Mouse (Mus musculus) retina, postnatal 7 days (tissue): ENCODE data around the gene Dyrk1a.

Source experiments
- DNase-seq: peaks from one replicate; pipeline ENCODE4 v3.0.0-alpha.2; 2012; ENCODE audit warnings: low read depth, low spot score

Dyrk1a gene

DNA sequence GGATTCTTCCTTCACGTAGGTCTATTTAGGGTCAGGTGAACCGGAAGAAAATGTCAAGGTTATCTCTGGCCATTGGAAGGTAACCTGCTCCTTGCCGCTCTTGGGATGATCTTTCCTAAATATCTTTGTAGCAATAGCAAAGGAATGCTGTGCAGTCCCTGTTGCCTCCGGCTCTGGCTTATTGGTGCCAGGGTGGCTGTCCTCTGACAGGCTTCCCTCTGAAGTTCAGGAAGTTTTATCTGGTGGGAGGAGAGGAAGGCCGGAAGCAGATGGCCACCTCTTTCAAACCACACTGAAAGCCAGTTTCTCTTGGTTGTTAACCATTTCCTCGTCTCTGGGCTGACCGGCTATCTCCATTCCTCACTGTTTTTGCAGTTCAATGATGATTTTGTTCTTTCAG, 10.5 kb upstream of the Dyrk1a start:
- DNase-seq: no peak

DNA sequence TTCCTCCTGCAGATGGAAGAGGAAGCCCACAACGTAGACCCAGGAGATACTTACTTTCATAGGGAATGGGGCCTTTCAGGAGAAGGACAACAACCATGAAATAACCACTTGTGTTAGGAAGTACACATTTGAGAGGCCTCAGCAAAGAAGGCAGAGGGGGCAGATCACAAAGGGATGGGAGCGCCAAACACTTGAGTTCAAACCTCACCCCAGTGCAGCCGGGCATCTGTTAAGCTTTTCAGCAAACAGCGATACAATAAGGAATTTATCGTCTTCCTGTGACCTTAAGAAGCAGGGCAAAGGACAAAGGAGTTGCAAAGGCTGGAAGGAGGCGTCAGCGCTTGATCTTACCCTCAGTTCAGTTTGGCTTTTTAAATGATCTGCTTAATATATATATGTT, 10.0 kb upstream of the Dyrk1a start:
- no peak for DNase-seq

DNA sequence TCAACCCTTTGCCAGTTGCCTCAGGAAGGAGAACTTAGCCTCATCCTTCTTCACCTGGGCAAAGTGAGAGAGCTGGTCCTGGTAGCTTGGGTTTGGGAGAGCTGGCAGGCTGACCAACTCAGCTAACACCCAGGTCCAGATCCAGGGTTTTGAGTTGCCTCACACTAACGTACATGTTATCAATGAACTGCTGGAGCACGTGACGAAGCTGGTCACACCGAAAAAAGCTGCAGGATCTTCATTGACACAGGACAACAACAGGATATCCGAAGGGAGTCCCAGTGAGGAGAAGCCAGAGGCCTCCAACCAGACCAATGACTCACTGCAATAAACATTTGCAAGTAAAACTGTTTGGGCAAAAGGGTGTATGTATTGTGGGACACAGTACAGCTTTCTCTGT, 9.2 kb upstream of the Dyrk1a start:
- DNase-seq: no peak

DNA sequence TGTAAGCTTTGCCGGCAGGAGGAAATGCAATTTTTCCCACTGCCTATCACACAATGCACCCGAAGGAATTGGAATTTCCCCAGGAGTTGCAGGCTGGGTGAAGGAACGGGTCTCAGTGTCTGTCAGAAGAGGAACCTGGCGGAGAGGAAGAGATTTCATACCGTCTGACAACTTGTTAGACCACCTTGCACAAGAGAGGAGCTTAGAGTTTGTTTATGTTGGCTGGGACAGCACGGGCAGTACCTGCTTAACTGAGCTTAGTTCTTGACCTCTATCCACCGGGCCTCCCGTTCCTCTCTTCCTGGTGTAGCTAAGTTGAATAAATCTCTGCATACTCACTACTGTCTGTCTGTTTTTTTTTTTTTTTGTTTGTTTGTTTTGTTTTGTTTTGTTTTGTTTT, 3.7 kb upstream of the Dyrk1a start:
- no peak for DNase-seq

DNA sequence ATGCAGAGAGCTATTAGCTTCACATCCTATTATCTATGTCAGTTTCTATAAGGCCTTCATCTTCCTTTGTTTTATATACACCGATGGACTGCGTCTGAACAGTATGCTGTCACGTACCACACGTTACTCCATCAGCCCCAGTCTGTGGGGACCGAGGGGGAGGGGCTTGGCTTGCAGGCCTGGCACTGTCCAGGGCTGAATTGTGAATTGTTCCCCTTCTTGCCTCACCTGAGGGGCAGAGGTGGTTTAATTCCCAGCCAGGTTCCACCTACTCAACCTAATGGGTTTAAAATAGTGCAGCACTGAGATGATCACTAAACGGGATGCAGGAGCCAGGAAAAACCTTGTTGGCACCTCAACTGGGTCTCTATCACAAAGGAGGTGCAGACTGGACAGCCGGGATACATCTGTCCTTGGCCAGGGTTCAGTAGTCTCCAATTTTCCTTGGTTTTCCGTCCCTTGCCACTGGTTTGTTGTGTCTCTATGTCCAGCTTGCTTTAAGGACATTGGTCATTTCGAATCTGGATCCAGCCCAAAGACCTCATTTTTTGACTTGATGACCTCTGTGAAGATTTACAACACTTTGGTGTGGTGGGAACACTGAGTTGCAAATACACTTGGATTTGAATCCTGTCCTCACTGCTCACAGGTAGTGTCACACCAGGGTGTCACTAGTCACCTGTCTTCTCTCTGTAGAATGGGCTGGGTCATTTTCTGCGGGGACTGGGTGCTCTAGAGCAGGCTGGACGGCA, 2.8 kb upstream of the Dyrk1a start:
- no peak for DNase-seq

DNA sequence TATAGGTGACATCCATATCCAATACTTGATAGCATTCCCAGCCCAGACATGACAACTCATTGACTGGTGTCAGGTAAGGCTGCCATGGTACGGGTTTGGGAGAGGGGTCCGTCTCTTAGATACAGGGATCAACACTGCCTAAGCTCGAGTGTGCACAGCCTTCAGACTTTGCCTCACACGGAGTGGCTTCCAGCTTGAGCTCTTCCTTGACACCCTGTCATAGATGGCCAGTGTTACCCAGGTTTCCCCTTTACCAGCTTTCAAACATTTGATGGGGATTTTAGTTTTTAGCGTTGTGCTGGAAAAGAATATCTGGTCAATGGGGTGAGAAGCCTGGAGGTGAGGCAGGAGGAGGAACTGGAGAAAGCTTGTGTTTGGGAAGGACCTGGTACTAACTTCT, 2.1 kb upstream of the Dyrk1a start:
- no peak for DNase-seq

DNA sequence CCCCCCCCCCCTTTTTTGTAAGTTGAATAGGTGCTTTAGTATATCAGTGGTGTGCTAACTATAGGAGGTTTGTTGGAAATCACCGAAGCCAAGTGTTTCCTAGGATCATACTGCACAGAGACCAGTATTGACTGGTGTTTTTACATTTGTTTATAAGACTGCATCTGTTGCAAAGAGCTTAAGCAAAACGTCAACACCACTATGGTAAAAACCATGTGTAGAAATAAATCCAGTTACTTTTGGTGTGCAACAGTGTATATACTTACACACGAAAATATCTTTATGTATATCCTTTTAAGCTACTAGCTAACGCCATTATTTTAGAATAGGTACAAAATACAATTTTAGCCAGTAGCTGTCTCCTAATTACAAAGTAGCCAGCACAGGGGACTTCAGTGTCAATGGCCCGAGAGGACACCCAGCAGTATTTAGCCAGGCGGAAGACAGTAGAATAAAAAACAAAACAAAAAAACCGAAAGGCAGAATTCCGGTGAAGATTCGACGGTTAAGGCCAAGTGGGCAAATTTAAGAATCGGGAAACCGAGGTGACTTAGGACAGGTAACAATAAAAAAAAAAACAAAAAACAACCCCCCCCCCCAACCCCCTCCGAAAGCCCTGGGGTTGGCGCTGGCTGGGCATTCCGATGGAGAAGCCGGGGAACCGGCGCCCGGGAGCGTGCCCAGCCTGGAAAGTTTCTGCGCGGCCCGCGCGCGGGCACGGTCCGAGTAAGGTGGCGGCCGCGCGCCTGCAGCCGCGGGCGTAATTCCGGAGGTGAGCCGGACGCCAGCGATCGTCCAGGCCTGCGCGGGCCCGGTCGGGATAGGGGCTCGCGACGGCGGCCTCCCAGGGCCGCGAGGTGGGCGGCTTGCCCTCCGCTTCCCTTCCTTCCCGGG, 1.2 kb upstream of the Dyrk1a start:
- DNase-seq: no peak

DNA sequence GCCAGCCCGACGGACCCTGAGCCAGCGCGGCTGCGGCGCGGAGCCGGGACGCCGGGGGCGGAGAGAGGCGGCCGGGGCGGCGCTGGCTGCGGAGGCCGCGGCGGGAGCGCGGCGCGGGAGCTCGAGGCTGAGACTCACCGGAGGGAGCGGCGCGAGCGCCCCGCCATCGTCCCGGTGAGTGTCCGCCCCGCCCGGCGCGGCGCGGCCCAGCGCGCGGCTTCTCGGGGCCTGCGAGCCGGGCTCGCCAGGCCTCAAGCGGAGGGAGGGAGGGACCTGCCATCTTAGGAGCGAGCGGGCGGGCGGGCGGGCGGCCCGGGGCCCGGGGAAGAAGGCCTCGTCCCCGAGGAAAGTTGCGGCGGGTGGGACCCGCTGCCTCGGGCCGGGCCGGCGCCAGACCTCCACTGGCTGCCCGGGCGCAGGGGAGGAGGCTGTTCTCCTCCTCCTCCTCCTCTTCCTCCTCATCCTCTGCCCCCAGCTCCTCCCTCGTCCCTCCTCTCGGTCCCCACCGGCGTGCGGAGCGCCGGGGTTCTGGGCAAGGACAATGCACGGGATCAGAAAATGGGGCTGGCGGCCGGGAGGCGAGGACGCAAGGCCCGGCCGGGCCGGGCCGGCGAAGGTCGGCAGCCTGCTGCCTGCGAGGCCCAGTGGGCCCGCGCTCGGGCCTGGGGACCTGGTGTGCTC, 691 bp downstream of the Dyrk1a start:
- DNase-seq: no peak

DNA sequence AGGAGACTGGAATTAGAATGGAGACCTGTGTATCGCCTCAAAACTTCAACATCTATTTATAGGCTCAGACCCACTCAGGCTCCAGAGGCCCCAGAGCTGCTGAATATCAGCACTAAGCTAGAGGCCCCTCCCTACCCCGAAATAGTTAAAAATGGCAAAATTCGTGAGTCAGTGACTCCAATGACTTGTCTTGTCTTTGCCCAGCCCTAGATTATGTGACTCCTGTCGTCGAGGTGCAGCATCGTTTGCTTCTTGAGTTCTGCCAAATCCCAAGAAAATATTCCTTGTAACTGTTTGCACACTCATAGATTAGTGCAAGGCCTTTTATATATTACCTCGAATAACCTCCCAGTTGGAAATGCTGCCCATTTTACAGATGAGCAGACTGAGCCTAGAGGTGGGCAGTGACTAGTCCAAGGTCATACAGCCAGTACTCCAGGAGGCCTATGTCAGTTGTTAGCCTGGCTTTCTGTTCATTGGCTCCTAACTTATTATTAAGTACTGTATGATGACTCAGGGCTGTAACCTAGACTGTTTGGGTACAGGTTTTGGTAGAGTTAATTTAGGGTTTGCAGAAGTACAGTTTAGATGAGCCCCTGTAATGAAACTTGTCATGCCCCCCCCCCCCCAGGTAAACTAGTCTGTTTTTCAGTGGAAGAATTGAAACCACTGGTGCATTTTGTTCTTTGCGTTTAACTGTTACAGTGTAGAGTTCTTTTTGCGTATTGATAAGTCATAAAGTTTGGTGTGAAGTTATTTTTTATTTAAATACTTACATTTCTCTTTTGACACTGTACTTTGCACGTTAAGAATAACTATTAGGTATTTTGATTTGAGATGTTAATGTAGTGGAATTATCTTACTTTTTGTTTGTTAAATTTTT, 1.5 kb downstream of the Dyrk1a start:
- DNase-seq: no peak

DNA sequence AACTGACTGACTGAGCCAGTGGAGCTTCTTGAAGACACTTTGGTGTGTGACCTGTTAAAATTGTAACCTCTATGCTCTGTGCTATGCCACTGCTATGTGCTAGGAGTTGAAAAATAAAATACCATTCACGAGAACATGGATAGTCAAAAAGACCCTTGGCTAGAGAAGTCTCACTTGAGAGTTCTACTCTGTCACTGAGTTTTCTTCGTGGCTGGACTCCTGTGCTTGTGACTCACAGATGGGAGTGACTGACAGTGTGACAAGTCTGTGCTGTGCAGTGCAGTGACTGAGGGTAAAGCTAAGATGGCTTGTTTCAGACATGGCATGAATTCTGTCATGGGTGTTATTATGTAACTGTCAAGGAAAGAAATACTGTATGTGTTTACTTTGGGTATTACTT, 2.6 kb downstream of the Dyrk1a start:
- no peak for DNase-seq

DNA sequence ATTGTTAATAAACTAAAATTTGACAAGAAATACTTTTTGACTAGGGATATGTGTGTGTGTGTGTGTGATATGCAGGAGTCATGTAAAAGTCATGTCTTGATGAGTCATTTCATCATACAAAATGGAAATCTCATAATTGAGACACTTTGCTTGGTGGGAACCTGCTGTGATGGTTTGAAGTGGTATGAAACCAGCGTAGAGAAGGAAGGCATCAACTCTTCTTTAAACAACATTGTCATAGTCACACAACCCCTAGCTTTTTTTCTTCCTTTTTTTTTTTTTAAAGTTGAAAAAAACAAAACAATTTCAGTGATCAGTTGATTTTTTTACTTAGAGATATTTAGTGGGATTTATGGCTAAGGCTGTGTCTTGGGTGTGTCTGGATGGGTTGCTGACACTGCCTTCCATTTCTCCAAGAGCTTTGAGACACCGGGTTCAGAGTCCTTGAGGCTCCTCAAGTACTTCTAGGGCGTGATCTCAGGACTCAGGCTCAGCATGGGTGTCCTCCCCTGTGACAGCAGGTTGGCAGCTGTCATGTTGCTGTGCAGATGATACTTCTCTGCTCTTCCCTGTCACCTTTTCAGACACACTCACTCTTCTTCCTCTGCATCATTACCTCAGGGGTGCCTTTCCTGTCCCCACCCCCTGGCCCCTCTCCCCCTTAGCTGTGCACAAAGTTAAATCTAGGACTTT, 4.4 kb downstream of the Dyrk1a start:
- DNase-seq: no peak

DNA sequence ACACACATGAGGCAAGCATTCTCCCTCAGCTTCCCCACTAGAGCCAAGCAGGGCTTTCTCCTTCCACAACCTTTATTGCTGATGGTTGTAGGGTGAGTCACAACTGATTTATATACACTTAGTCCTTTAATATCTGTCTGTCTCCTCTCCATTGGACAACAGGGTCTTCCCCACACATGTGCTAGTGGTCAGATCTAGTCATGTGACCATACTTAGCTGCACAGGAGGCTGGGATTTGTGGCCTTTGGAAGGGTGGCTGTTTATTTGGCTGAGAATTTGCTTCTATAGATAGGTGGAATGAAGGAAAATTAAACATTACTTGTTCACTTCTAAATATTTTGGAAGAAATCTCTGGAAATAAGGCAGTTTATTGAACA, 4.9 kb downstream of the Dyrk1a start:
- DNase-seq: no peak

DNA sequence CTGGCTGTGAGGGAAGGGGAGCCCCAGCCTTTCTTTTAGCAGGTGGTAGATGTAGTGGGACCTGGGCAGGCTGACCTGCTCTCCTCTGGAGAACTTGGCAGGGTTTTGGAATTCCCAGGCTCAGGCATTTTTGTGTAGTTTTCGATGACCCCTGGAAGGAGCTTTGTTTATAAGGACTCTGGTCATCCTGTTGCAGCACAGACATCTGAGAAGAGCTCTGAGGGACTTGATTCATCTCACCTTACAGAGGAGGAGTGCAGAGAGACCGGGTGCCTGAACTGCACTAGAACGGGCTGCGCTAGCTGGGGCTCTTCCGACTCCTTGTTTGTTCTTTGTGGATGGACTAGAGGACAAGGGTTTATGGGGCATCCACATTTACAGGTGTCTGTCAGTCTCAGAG, 5.9 kb downstream of the Dyrk1a start:
- DNase-seq: no peak

DNA sequence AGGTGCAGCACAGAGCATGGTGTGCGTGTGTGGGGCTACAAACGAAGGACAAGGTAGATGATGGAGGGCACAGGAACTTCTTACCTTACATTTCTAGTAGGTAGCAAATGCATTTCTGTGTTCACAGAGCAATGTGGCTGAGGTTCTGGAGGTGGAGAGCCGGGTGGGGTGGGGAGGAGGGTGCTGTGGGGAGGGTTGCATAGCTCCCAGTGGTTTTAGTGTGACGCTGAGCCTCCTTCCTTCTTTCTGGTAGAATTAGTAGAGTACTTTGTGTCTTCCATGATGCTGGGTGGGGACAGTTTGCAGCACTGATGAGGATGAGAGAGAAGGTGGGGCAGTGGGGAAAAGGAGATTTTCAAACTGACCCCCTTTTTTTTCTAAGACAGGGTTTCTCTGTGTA, 9.5 kb downstream of the Dyrk1a start:
- DNase-seq: no peak

DNA sequence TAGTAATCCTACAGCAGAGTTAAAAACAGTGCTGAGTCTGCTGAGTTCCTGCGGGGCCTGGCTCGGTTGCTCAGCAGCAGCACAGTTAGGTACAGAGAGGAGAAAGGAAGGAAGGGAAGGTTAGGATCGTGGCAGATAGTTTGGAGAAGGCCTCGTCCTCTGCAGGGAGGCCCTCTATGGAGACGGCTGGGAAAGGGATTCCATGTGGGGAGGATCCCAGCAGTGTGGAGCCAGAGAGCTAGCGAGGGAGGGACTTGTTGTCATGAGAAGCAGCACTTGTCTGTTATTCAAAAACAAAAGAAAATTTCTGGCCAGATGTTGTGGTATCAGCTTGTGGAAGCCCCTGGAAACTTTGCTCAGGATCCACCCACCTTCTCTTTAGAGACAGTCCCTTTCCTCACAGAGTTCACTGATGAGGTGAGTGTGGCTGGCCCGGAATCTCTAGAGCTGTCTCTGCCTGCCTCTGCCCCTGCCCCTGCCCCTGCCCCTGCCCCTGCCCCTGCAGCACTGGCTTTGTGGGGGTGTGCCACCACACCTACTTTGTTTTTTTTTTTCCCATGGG, 11.1 kb downstream of the Dyrk1a start:
- DNase-seq: no peak

DNA sequence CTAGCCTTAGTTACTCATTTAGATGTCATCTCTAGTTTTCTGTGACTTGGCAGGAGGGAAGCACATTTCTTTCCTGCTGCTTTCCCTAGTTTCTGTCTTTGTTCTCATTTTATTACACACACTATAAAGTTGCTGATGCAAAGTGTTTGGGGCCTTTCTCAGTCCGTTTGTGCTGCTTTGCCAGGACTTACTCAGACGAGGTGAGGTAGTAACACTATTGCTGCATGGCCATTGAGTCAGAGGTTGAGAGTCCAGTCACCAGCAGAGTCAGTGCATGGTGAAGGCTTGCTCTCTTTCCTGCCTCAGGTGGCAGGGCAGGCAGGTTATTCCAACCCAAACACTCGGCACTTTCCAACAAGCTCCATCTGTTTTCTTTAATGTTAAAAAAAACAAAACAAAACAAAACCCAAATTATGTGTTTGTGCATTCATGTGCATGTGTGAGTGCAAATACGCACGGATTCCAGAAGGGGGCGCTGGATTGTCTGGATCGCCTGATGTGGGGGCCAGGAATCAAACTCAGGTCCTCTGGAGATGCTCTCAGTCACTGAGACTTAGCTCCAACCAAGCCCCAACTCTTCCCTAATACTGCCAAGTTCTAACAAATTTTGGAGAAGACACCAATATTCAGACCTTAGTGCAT, 16.7 kb downstream of the Dyrk1a start:
- DNase-seq: no peak

DNA sequence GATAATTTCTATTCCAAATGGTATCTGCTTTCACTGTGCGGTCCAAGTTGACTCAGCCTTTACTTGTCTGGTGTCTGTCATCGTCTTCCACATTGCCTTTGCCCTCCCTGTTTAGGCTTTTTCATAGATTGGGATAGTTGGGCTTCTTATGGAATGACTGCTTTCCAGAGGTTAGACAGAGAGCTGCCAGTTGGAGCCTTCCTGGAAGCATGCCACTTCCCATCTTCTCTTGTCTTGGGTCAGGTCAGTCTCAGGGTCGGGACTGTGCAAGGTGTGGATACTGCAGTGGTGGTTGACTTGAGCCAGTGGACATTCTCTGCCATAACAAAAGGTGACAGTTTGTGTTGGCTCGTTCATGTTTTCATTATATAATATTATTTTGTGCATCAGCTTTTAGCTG, 17.7 kb downstream of the Dyrk1a start:
- DNase-seq: no peak

DNA sequence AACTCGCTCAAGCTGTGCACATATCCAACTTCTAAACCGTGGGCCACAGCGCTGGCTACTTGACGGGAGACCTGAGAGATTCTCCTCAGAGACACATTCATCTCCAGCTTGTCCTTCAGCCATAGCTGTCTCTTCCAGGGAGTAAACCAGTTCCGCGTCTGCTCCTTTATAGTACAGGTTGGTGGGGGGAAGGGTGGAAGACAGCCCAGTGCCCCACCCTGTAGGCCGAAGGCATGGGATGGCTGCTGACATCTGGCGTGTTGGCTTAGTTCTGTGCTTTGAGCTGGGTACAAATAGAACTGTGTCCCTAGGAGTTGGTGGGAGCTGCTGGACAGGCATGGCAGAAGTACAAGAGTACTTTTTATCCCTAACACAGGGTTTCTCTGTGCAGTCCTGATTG, 18.4 kb downstream of the Dyrk1a start:
- DNase-seq: no peak

DNA sequence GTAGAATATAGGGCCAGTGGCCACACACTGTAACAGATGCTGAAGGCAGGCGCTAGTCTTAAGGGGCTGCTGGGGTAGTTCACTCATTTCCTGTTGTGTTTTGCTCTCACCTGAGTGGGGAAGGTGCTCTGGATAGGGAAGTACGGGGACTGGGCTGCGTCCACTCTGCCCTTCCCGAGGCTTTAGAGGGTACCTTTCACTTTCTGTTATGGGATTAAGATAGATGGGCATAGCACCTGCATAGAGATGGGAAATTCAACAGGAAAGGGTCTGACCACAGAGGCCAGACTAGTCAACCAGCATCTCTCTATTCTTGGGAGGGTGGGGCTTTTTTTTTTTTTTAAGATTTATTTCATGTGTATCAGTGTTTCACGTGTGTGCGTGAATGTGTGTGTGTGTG, 19.2 kb downstream of the Dyrk1a start:
- no peak for DNase-seq

DNA sequence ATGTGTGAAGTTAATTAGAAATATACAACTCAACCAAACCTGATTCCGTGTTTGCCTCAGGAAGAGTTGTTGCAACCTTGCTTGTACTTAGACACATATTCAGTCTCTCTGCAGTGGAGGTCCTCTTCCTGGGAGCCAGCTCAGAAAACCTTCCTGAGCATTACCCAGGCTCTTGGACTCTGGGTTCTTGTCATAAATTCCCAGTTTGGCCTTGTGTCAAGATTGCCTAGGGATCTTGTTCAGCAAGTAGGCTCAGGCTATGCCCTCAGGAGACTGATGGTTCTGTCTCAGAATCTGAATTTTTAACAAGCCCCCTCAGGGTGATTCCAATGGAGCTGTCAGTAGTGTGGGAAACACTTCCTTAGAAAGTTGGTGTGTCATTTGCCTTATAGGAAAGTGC, 19.8 kb downstream of the Dyrk1a start:
- no peak for DNase-seq
